Mouse (Mus musculus): ENCODE measurements around the gene Malsu1. TPM values are rescaled to one million over a fixed set of nuclear protein-coding genes. Genes with fewer than 3 reads are reported as not detected.

The Malsu1 gene
- total RNA-seq (2021) = 29.6 and 43.0 TPM in 2 replicates
- long read RNA-seq, transcript Malsu1-203 (4 exons, 2,819 nt) = major isoform, 28 of 40 reads
- long read RNA-seq, partial matches to known transcripts = 4 of 40 reads
- long read RNA-seq, other reads (novel, unspliced or antisense) = 2 of 40 reads

DNA sequence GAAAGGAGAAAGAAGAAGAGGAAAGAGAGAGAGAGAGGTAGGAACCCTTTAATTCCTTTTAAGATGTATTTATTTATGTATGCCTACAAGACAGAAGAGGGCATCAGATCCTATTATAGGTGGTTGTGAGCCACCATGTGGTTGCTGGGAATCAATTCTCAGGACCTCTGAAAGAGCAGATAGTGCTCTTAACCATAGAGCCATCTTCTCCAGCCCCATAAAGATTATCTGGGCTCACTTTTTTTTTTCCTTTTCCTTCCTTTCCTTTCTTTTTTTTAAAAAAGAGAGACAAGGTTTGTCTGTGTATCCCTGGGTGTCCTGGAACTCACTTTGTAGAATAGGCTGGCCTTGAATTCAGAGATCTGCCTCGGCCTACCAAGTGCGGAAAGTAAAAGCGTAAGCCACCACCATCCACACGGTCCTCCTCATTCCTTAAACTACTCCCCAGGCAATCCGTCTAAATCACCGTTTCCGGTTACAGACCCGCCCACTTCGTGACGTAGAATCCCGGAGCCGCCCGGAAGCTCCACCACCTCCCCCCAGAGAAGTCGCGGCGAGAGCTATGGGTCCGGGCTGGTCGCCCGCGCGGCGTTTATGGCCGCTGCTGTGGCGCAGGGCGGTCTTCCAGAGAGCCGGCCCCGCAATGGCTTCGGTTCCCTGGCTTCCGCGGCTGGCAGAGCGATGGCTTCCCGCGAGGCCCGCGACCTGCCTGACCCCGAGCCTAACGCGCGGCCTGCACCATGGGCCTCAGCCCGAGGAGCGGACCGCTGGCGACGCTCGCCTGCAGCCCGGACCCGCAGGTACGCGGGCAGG, at the start of gene Malsu1:
TSS of gene Malsu1 (plus strand) at position 492 of the 813 bp plus-strand sequence.
- peak; percentile 94 for DNase-seq

DNA sequence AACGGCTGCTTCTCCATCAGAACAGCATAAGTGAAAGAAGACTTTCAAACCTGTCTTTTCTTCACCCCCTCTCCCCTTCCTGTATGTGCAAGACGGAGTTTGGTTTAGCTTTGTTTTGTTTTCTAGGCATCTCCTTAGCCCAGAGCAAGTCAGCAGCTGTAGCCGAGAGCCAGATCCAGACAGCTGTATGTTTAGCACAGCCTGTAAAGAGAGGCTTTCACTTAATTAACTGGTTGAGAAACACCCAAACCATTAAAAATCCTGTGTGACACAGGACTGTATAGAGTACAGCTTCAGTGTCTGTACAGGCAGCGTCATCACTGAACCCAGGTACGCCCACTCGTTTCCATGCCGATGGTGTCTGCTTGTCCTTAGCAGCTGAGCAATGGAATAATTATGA, 48.3 kb upstream of the Malsu1 start:
- no peak for DNase-seq

DNA sequence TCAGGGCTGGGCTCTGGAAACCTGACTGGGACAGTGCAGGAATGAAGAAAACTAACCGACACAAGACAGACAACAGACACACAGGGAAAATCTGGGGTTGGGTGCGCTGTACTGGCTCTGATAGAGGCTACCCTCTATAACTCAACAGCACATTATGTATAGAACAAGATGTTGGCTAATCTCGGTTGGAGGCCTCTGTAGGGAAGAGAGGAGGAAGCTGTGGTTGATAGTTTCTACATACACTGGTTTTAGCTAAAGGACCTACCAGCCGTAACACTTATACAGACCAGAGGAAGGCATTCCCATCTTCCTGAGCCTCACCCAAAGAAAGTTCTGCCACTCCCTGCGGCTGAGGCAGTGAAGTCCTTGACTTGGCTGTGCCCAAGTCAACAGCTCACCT, 47.1 kb upstream of the Malsu1 start:
- no peak for DNase-seq

DNA sequence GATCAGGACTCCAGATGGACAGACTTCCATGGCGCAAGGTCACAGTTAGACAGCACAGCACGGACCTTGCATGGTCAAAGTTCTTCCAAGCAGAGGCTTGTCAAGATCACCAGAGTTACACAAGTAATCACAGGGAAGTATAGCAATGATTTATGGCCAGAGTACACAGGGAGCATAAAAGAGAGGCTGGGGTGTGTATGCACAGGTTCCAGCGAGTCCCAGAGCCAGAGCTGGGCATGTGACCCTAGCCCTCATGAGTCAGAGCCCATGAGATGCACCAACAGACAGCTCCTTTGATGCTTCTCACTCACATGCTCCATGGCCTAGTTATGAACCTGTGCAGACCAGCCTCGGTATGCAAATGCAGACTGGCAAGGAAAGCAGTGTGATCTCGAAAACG, 45.6 kb upstream of the Malsu1 start:
- no peak for DNase-seq

DNA sequence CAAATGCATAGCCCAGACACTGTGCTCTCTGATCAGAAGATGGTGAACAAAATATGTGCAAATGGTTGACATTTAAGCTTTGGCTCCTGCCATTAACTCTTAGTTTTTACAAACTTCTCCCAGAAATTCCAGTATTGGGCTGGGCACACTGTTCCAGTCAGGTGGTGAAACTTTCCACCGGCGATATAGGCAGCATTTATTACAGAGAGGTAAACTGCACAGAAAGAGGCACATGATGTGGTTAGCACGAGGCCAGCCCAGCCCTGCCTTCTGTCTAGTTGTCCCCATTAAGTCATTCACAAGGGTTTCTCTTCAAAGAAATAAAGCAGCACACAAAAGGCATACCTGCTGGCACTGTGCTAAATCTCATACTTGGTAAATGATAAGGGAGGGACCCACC, 44.9 kb upstream of the Malsu1 start:
- DNase-seq = no peak

DNA sequence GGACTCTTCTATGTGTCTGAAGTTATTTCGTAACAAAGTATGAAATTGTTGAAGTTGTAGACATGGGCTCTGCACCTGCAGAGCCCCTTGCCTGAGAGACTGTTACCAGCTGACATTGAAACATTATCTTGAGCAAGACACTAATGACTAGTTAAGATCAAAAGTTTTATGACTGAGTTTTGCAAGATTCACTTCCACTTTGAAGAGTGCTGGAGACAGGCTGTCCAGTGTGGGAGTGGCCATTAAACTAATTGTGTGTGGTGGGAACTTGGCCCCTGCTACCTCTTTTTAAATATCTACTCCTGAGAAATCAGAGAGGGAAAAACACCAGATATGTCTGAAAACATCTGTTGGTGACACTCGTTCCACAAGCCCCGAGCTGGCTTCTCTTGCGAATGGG, 42.4 kb upstream of the Malsu1 start:
- no peak for DNase-seq

DNA sequence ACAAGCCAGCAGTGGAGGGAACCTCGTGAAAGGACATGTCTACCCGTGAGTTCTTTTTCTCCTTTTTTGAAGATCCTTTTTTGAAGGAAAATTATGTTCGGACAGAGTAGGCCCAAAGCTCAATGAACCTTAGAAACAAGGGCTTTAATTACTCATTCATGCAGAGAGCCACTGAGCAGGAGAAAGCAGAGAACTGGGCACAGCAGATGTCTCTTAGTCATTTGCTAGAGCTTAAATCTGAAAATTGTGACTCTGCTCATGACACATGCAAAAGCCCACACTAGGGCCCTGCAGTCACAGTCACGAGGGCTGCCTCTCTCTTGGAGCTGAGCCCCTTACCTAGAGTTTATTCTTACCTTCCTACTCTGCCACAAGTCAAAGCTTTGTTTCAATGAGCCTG, 40.8 kb upstream of the Malsu1 start:
- DNase-seq = no peak

DNA sequence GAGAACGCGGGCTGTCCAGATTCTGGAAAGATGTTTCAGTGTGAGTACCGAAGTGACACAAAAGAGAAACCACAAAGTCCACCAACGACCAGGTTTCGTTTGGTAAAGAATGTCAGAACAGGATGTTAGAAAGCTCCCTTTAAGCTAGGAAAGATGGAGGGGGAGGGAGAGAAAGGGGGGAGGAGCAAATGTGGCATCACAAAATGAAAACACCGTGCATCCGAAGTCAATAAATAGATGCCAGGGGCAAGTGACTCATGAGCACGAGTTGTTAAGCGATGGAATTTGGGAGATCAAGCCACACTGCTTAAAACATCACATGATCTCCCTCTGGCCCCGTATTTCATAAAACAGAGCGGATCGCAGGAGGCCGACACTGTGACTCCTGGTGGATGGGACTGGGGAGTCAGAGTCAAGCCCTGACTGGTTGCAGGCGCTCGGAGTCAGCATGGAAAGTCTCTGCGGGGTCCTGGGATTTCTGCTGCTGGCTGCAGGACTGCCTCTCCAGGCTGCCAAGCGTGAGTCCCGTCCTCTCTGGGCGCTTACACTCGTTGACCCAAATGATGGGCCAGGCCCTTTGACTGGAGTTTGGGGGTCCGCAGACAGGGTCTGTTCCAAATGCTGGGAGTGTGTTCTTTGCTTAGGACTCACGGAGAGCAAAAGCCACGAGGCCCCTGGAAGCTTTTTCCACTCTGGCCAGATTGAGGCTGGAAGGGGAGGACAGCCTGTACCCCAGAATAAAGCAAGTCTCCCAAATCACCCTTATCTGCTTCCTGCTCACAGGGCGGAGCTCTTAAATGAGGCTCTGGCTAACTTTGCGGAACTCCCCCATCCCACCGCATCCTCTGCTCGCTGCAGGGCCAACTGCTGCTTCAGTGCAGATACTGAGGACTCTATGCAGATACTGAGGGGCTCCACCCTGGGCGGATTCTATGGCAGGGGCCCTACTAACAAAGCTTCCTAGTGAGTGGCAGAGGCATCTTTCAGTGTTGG, 37.0 kb upstream of the Malsu1 start, which contains the start of gene Gpnmb:
TSS of gene Gpnmb (plus strand) at position 272 of the 993 bp plus-strand sequence.
- DNase-seq = no peak

DNA sequence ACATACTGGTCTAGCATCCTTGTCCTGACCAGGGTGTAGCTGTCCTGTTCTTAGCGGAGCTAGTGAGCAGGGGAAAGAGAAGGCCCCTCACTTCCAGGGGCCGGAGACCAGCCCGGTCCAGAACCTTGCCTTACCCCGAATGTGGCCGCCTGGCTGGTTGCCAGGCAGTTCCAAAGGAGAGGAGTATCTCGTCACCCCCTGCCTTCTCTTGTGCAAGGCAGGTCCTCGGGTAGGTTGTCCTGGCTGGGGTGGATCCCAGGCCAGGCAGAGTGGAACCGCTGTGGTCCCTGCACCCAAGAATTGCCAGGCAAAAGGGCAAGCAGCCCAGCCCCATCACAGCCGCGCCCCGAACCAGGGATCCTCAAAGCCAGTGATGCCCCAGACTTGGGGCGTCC, 36.3 kb upstream of the Malsu1 start:
- DNase-seq = no peak

DNA sequence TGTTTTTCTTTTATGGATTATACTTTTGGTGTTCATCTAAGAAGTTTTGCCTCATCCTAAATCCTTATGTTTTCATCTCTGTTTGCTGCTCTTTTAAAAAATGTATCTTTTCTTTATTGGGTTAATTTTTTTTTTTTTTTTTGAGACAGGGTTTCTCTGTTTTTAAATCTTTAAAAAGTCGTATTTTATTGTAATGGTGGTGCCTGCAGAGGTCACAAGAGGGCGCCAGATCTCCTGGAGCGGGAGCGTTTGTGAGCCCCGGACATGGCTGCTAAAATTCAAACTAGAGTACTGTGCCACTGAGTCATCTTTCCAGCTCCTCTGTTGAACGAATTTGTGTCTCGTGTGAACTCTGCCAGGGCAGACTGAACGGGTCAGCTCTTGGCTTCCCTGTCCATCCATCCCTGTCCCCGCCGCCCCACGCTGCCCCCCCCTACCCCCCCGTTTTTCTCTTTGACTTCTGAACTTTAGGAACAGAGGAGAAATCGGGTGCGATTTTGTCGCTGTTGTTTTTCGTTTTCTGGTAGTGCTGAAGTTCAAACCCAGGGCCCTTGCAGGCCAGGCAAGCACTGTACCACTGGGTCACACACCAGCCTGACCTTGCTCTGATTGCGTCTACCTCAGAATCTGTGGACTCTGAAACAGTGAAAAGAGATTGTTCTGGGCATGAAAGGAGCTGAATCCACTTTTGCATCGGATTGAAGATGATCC, 34.0 kb upstream of the Malsu1 start:
- peak; percentile 65 for DNase-seq

DNA sequence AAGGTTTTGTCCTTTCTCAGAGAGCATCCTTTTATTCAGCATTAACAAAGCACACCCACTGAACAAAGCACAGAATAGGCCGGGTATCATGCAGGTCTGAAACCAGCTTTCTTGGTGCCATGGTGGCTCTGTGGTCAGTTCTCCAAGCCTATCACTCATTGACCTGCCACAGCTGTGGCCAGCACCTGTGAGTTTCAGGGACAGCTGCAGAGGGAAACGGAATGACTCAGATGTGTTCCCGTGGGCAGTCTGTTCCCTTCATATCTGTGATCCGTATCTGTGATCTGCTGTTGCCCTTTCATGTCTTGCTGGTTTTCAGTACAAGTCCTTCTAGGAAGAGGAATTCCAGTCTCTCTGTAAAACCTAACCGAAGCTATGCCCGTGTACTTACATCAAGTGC, 27.1 kb upstream of the Malsu1 start:
- DNase-seq = no peak

DNA sequence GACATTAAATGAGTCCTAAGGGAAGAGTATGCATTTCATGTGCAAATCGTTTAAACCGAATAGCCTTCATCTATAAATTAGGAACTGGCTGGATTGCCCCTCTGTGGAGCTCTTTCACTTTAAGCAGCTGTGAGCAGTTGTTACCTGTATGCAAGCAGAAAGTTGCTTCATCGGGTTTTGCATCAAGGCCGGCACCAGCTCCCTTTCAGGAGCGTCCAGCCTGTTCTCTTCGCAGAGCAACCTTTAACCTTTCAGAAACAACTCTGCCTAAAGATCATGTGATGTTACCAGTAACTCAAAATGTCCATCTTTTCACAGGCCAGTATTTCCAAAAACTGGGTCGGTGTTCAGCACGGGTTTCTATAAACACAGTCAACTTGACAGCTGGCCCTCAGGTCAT, 26.6 kb upstream of the Malsu1 start:
- DNase-seq = no peak

DNA sequence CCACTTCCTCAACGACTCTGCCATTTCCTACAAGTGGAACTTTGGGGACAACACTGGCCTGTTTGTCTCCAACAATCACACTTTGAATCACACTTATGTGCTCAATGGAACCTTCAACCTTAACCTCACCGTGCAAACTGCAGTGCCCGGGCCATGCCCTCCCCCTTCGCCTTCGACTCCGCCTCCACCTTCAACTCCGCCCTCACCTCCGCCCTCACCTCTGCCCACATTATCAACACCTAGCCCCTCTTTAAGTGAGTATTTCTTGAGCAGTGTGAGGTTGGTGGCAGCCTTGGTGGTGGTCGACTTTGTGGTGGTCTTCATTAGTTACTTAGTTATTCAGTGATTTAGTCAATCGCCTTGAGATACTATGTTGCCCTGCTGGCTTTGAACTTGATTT, 25.7 kb upstream of the Malsu1 start:
- DNase-seq = no peak

DNA sequence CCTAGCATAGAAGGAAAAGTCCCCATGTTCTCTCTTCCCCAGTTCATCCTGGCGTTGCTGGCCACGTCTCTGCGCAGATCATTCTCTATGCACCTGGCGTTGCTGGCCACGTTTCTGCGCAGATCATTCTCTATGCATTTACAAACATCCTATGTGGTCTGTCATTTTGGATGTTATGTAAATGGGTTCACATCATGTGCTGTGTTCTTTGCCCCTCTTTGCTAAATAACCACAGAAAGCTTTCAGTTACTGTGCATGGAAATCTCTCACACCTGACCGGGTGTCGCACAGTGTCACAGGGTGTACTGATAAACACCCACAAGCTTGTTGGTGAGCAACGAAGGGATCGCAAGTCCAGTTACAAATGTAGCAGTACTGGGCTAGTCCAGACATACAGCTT, 25.2 kb upstream of the Malsu1 start:
- no peak for DNase-seq

DNA sequence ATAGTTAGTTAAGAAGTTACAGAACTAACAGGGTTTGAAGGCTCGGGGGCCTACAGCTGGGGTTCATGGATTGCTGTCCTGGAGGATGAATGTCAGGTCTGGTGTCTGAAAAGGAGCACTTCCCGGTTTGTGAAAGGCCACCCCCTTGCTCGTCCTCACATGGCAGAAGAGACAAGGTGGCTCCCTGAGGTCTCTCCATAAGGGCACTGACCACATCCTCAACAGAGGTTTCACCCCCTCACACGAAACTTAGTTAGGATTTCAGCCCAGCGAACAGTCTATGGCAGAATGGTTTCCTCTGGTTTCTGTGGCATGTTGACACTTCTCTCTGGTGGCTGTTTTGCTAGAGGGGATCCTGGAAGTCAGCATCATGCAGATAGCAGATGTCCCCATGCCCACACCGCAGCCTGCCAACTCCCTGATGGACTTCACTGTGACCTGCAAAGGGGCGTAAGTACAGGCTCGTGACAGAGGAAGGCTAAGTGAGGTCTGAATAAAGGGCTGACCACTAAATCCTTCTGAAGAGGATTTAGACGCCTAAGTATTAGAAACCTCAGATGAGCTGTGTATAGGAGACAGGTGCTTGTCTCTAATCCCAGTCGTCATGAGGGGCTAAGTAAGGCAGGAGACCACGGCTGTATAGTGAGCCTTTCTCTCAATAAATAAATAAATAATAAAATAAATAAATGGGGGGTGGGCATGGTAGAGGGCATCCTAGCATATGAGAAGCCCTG, 22.8 kb upstream of the Malsu1 start:
- DNase-seq = no peak

DNA sequence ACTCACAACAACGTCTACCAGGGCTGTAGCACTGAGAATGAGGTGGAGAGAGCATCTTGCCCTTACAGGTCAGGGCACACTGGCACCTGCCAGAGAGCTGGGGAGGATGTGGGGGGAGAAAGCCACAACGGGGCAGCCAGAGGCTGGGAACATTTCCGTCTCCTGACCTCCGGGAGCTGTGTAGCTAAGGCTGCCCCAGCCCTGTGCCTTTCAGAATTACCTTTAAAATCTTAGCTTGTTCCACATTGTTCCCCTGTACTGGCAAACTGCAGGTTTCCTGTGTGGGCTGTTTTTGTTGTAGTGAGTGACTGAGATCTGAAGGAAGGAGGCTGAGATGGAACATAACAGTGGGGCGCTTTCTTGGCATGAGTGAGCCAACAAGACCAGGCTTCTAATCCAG, 21.4 kb upstream of the Malsu1 start:
- DNase-seq = no peak

DNA sequence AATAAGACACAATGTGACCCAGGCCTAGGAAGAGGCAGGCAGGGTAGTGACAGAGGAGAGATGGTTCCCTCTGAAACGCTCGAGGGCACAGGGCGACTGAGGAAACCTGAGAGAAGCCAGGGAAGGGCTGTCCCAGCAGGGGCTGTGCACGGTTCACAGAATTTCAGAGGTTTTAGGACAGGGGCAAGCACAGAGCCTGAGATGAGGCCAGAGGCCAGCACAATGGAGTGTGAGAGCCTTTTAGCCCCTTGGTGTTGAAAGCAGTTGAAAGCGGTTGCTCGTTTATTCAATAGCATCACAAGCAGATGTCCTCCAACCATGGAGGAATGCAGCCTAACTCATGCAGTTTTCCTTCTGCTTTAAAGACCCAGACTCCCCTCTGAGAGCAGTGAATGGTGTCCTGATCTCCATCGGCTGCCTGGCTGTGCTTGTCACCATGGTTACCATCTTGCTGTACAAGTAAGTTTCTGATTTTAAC, 18.3 kb upstream of the Malsu1 start:
- DNase-seq = no peak

DNA sequence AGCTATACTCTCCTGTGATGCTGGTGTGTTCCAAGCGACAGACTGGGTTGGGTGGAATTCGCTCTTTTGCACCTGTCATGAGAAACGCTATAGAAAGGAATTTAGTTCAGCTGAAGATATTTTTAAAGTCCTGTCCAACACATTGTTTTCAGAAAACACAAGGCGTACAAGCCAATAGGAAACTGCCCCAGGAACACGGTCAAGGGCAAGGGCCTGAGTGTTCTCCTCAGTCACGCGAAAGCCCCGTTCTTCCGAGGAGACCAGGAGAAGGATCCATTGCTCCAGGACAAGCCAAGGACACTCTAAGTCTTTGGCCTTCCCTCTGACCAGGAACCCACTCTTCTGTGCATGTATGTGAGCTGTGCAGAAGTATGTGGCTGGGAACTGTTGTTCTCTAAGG, 17.6 kb upstream of the Malsu1 start:
- DNase-seq = no peak

DNA sequence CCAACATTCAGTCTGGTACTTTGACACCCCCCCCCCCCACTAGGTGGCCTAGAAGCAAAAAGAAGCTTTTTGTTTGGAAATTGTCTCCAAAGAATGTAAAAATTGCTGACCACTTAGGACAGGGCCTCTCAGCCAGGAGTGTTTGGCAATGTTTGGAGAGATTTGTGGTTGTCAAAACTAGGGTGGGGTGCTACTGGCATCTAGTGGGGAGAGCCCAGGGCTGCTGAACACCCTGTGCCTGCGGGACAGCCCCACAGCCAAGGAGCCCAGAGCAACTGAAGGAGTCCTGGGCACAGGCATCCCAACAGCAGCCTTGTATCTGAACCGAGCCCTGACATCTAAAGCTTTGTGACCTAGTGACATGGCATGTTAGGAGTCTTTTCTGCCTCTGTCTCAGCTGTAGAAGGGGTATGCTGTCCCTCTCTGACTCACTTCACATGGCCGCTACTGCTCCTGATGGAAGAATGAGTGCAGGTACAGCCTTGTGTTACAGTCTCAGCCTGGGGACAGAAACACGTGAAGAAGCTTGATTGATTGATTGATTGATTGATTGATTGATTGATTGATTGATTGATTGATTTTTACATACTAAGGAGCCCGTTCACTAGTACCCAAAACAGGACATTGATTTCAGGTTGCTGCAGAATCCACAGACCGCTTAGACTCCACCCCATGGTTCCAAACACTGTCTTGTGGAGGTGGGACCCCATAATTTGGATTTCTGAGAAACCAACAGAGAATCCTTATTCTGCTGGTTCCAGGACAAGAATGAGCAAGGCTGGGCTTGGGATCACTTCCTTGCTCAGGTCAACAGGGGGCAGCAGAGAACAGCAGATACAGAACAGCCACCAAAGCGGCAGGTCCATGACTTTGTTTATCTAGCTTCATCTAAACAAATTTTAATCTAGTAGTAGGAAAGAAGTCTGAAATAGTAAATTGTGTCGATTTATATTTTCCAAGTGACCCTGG, 16.3 kb upstream of the Malsu1 start:
- peak; percentile 62 for DNase-seq

DNA sequence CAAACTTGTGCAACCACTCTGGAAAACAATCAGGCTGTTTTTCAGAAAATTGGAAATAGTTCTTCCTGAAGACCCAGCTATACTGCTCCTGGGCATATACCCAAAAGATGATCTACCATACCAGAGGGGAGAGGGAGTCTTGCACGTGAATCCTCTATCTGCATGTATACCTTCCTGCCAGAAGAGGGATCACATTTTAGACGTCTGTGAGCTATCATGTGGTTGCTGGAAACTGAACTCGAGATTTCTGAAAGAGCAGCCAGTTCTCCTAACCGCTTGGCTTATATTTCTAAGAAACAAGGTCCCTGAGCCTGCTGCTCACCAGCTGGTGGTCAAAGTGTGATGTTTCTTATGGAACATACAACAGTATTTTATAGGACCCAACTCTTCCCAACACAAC, 5.2 kb upstream of the Malsu1 start:
- DNase-seq = no peak

All from adrenal gland, postnatal 25 days (tissue).